Mouse (Mus musculus) lung, postnatal 0 days (tissue): Measurements from ENCODE around the gene Ears2. TPM values are rescaled to one million over a fixed set of nuclear protein-coding genes. Genes with fewer than 3 reads are reported as not detected.

Experiments
- ATAC-seq: fragments of 200-750 bp; cut with Nextera tagmentation; 2 replicates; pipeline ENCODE4 v1.8.0; 2017; ENCODE audit warnings: moderate library complexity
- DNase-seq: peaks from one replicate; pipeline ENCODE4 v3.0.0-alpha.2; 2016; ENCODE audit warnings: low spot score
- H3K27ac ChIP-seq: fragments of 300-500 bp; sonication (generic); 2 replicates; pipeline ENCODE4 v1.5.1; 2014; ENCODE audit warnings: antibody characterized with exemption, mild to moderate bottlenecking, low read length, mixed read lengths
- H3K27me3 ChIP-seq: fragments of 300-500 bp; sonication (generic); replicated peaks from 2 replicates; pipeline ENCODE4 v1.6.1; 2014; ENCODE audit warnings: low read length, mixed read lengths; ENCODE audit not compliant: insufficient read depth
- H3K36me3 ChIP-seq: fragments of 300-500 bp; sonication (generic); 2 replicates; pipeline ENCODE4 v1.6.1; 2014; ENCODE audit warnings: low read length, mixed read lengths; ENCODE audit not compliant: insufficient read depth
- H3K4me1 ChIP-seq: fragments of 300-500 bp; sonication (generic); 2 replicates; pipeline ENCODE4 v1.6.1; 2014; ENCODE audit warnings: antibody characterized with exemption, low read depth, low read length, mixed read lengths; ENCODE audit not compliant: insufficient read depth
- H3K4me2 ChIP-seq: fragments of 300-500 bp; sonication (generic); replicated peaks from 2 replicates; pipeline ENCODE4 v1.6.1; 2014; ENCODE audit warnings: low read depth, mild to moderate bottlenecking, low read length, moderate library complexity, mixed read lengths
- H3K4me3 ChIP-seq: fragments of 300-500 bp; sonication (generic); 2 replicates; pipeline ENCODE4 v1.5.1; 2014; ENCODE audit warnings: low read depth, low read length
- H3K9ac ChIP-seq: fragments of 300-500 bp; sonication (generic); replicated peaks from 2 replicates; pipeline ENCODE4 v1.6.1; 2014; ENCODE audit warnings: low read depth, mild to moderate bottlenecking
- H3K9me3 ChIP-seq: fragments of 300-500 bp; sonication (generic); 2 replicates; pipeline ENCODE4 v1.6.1; 2016; ENCODE audit warnings: low read length, mixed read lengths
- CTCF ChIP-seq: IDR thresholded peaks from 2 replicates; pipeline ENCODE4 v1.5.1; 2016; ENCODE audit warnings: antibody characterized with exemption, mild to moderate bottlenecking
- EP300 ChIP-seq: IDR thresholded peaks from 2 replicates; pipeline ENCODE4 v1.6.1; 2016; ENCODE audit warnings: antibody characterized with exemption, mild to moderate bottlenecking, control low read depth
- whole genome bisulfite sequencing: fragments of 180-500 bp; shearing (Covaris S2); extraction: QIAGEN DNeasy Blood & Tissue Kit; methylation state at CpG from one replicate; pipeline ENCODE4 v1.1.7; 2014; 5-methylcytosine and 5-hydroxymethylcytosine counted together
- polyA plus RNA-seq: library from polyadenylated mRNA; unstranded; fragments of >200 nt; fragmentation: Nextera tagmentation; extraction: Ambion mirVana; gene quantifications from 2 replicates; pipeline ENCODE4 v1.2.1, GENCODE M21; 2015

Ears2 gene
- polyA plus RNA-seq, 1 experiment from 2014 or later: 6.0 TPM

DNA sequence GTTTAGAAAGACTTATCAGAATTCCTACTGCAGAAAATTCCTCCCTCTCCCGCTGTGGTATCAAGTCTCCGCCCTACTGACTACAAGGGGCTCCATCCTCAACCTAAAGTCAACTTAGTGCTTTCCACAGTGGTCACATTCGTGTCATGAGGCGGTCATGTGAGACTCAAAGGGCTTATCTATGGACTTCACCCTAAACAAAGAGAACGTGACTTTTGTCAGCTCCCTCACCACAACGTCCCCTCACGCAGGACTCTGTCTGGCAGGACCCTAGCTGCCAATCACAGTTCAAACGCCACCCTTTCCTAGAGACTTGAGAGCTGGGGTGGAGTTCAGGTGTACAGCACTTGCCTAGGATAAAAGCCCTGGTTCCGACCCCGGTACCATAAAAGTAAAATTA is 54.1 kb downstream of the Ears2 start:
- DNase-seq (no peak), ATAC-seq (no peak)
- WGBS: 70% methylated on average over 10 of the region's 10 CpGs
- Histone ChIP-seq H3K36me3 (peaks cover 6% of the 10 kb centered on the region; the same call in 1 of the 2 replicates), H3K9ac (no peak overlapping the region), H3K9me3 (no peaks in the 10 kb centered on the region), H3K27me3 (no peaks in the 10 kb centered on the region), H3K4me3 (no peak overlapping the region), H3K4me2 (no peak overlapping the region), H3K27ac (no peak overlapping the region), H3K4me1 (no peaks in the 10 kb centered on the region; the same call in 1 of the 2 replicates)
- TF ChIP-seq EP300: no peak
- TF ChIP-seq CTCF: no peak

DNA sequence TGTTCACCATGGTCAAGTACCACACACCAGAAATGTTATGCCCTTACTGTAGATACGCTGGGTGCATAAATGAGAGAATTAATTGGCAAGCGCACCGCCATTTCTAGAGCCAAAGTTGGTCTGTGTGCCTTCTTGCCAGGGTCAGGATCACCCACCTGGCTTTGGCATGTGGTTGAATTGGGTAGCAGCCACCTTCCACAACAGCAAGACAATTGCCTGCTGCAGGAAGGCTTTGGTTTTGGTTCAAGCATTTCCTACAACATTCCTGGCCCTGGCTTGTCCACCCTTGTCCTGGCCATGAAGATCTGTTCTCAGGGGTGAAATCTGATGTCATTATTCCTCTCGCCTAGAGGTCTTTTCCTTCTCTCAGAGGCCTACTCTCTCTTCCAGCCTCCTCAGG is 54.7 kb downstream of the Ears2 start:
- no peak for TF ChIP-seq EP300
- Histone ChIP-seq H3K4me1 (no peaks in the 10 kb centered on the region; the same call in 1 of the 2 replicates), H3K36me3 (peaks cover 6% of the 10 kb centered on the region; the same call in 1 of the 2 replicates), H3K4me2 (no peak overlapping the region), H3K27ac (no peak overlapping the region), H3K9ac (no peak overlapping the region), H3K4me3 (no peak overlapping the region), H3K9me3 (no peaks in the 10 kb centered on the region), H3K27me3 (no peaks in the 10 kb centered on the region)
- ATAC-seq (no peak), DNase-seq (no peak)
- whole genome bisulfite sequencing: 96% methylated on average over 4 of the region's 4 CpGs

DNA sequence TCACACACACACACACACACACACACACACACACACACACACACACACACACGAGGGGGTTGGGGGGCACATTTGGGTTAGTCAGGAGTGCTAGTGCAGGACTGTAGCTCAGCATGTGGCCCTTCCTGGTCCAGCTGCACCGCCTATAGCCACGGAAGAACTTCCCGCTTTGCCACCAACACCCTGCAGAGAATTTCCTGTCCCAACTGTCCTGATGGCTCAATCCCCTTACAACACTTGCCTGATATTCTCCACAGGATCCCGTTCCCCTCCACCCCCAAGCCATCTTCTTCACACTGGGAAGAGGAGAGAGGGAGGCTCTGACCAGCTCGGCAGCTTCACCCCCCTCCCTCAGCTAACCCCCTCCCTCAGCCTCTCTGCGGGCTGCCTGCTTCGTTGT is 66.7 kb downstream of the Ears2 start:
- TF ChIP-seq EP300: no peak
- TF ChIP-seq CTCF: no peak
- WGBS: 67% methylated on average over 7 of the region's 8 CpGs
- Histone ChIP-seq H3K9ac (no peak overlapping the region), H3K4me3 (no peak overlapping the region), H3K27me3 (no peaks in the 10 kb centered on the region), H3K4me2 (no peak overlapping the region), H3K4me1 (no peaks in the 10 kb centered on the region), H3K27ac (no peak overlapping the region), H3K9me3 (no peaks in the 10 kb centered on the region), H3K36me3 (peaks cover 34% of the 10 kb centered on the region; the same call in 1 of the 2 replicates)
- no peak for ATAC-seq
- DNase-seq: no peak

DNA sequence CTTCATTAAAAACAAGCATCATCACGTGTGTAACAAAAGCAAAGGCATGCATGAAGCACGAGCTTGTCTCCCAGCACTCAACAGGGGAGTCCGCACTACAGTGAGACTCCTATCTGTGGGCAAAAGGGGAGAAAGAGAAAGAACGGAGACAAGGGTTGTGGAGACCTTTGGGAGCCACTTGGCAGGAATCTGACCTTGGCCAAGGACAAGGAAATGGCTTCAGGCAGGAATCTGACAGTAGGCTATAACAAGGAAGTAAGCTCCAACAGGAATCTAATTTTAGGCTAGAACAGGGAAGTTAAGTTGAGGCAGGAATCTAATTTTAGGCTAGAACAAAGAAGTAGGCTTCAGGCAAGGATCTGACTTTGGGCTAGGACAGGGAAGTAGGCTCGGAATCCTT is 71.1 kb downstream of the Ears2 start:
- Histone ChIP-seq H3K27ac (no peak overlapping the region), H3K4me1 (no peaks in the 10 kb centered on the region), H3K9me3 (no peaks in the 10 kb centered on the region), H3K9ac (no peak overlapping the region), H3K4me3 (no peak overlapping the region), H3K27me3 (no peaks in the 10 kb centered on the region), H3K36me3 (peaks cover 24% of the 10 kb centered on the region; the same call in 1 of the 2 replicates), H3K4me2 (no peak overlapping the region)
- TF ChIP-seq CTCF: no peak
- no peak for TF ChIP-seq EP300
- 86% methylated on average over 5 of the region's 5 CpGs for WGBS
- no peak for DNase-seq
- ATAC-seq: no peak

Other genes with a start within 250 kb of the Ears2 start
- gene Scnn1b, start 202.2 kb downstream of the Ears2 start, polyA plus RNA-seq: 76.3 and 79.1 TPM in 2 replicates
- 13.4 and 18.3 TPM in 2 replicates for gene Cog7, start 85.6 kb downstream of the Ears2 start, polyA plus RNA-seq
- 22.3 and 28.3 TPM in 2 replicates for gene Gga2, start 46.0 kb downstream of the Ears2 start, polyA plus RNA-seq
- gene Ubfd1, start 88 bp downstream of the Ears2 start, polyA plus RNA-seq: 19.0 and 23.4 TPM in 2 replicates
- 344 and 362 TPM in 2 replicates for gene Ndufab1, start 34.6 kb upstream of the Ears2 start, polyA plus RNA-seq
- 2.6 and 2.9 TPM in 2 replicates for gene Palb2, start 65.7 kb upstream of the Ears2 start, polyA plus RNA-seq
- 72.9 and 79.2 TPM in 2 replicates for gene Dctn5, start 65.8 kb upstream of the Ears2 start, polyA plus RNA-seq
- 4.6 and 6.5 TPM in 2 replicates for gene Plk1, start 92.2 kb upstream of the Ears2 start, polyA plus RNA-seq
- gene Ern2, start 118.9 kb upstream of the Ears2 start, polyA plus RNA-seq: 0.21 TPM in 2 replicates
- gene Chp2, start 152.2 kb upstream of the Ears2 start, polyA plus RNA-seq: 2.0 TPM in 2 replicates
- gene Prkcb, start 221.5 kb upstream of the Ears2 start, polyA plus RNA-seq: 2.2 and 2.3 TPM in 2 replicates